Mouse (Mus musculus) liver, embryonic 14.5 days (tissue): ENCODE results near the gene Rnh1. TPM values are rescaled to one million over a fixed set of nuclear protein-coding genes. Genes with fewer than 3 reads are reported as not detected.

Experiments used
- ATAC-seq: fragments of 200-750 bp; cut with Nextera tagmentation; 2 replicates; pipeline ENCODE4 v1.8.0; 2017; ENCODE audit warnings: moderate number of reproducible peaks, mild to moderate bottlenecking, moderate library complexity; ENCODE audit not compliant: insufficient read depth
- DNase-seq, 3 experiments: peaks; one replicate each; pipeline ENCODE4 v3.0.0-alpha.2; 2012 to 2013; ENCODE audit warnings: low read depth in 3 of 3, low spot score in 3 of 3
- H3K27ac ChIP-seq: fragments of 300-500 bp; sonication (generic); 2 replicates; pipeline ENCODE4 v1.5.1; 2014; ENCODE audit warnings: moderate library complexity, mild to moderate bottlenecking, control low read depth, inconsistent platforms
- H3K27me3 ChIP-seq: fragments of 300-500 bp; sonication (generic); 2 replicates; pipeline ENCODE4 v1.6.1; 2014; ENCODE audit warnings: mild to moderate bottlenecking, low read length, moderate library complexity; ENCODE audit not compliant: control insufficient read depth, insufficient read depth
- H3K36me3 ChIP-seq: fragments of 300-500 bp; sonication (generic); replicated peaks from 2 replicates; pipeline ENCODE4 v1.6.1; 2014; ENCODE audit warnings: low read depth; ENCODE audit not compliant: control insufficient read depth, insufficient read depth
- H3K4me1 ChIP-seq, 2 experiments: fragments of 200-500 bp in 1 of 2; fragments of 300-500 bp in 1 of 2; sonication (generic) in 1 of 2; replicated peaks; 2 replicates each; pipeline ENCODE4 v1.6.1; 2012 to 2014; ENCODE audit warnings: antibody characterized with exemption in 1 of 2, inconsistent platforms in 1 of 2, low read length in 1 of 2; ENCODE audit not compliant: control insufficient read depth in 2 of 2, insufficient read depth in 2 of 2
- H3K4me2 ChIP-seq: fragments of 300-500 bp; sonication (generic); 2 replicates; pipeline ENCODE4 v1.6.1; 2014; ENCODE audit warnings: low read depth, mild to moderate bottlenecking, control low read depth, moderate library complexity
- H3K4me3 ChIP-seq, 2 experiments: fragments of 200-500 bp in 1 of 2; fragments of 300-500 bp in 1 of 2; sonication (generic) in 1 of 2; 2 replicates each; pipeline ENCODE4 v1.5.1; 2012 to 2014; ENCODE audit warnings: low read depth in 2 of 2, low read length in 2 of 2, mild to moderate bottlenecking in 2 of 2, control low read depth in 1 of 2, inconsistent platforms in 1 of 2, moderate library complexity in 1 of 2; ENCODE audit not compliant: insufficient read depth in 1 of 2
- H3K9ac ChIP-seq: fragments of 300-500 bp; sonication (generic); replicated peaks from 2 replicates; pipeline ENCODE4 v1.6.1; 2014; ENCODE audit warnings: mild to moderate bottlenecking, control low read depth, moderate library complexity
- H3K9me3 ChIP-seq: fragments of 300-500 bp; sonication (generic); 2 replicates; pipeline ENCODE4 v1.6.1; 2016; ENCODE audit warnings: low read length, mixed read lengths; ENCODE audit not compliant: control insufficient read depth
- CTCF ChIP-seq: IDR thresholded peaks from 2 replicates; pipeline ENCODE4 v1.5.1; 2016; ENCODE audit warnings: antibody characterized with exemption, low read depth, control low read depth
- EP300 ChIP-seq: IDR thresholded peaks from 2 replicates; pipeline ENCODE4 v1.6.1; 2016; ENCODE audit warnings: antibody characterized with exemption, low read depth
- WGBS: fragments of 180-500 bp; shearing (Covaris S2); extraction: QIAGEN DNeasy Blood & Tissue Kit; methylation state at CpG from one replicate; pipeline ENCODE4 v1.1.7; 2014; ENCODE audit not compliant: insufficient replicate concordance; 5-methylcytosine and 5-hydroxymethylcytosine counted together
- polyA plus RNA-seq, 2 experiments: library from polyadenylated mRNA; depleted of rRNA in 1 of 2; stranded (reverse) in 1 of 2; unstranded in 1 of 2; fragments of >200 nt; fragmentation: Nextera tagmentation in 1 of 2; extraction: Ambion mirVana in 1 of 2; gene quantifications; 2 replicates each; pipeline versions ENCODE4 v1.2.1 to v1.2.3; 2012 to 2014

Rnh1 gene
- polyA plus RNA-seq, 2 experiments: 26.5 to 54.6 TPM

- Histone ChIP-seq H3K4me1 (peaks cover 30 to 33% of the 10 kb centered on the region in 2 experiments), H3K36me3 (peaks cover 97% of the 10 kb centered on the region)
- whole genome bisulfite sequencing: 65% methylated on average over 4 of the region's 4 CpGs
Measured at GRCm38 (mm10) chr7:141148639-141149038, 24.0 kb downstream of the Rnh1 start.

GRCm38 (mm10) chr7:141147044-141147443 is 25.6 kb downstream of the Rnh1 start:
- Histone ChIP-seq H3K4me3 (no peak overlapping the region), H3K9ac (peak overlapping the region; percentile 29; the same call in 1 of the 2 replicates), H3K4me1 (peaks cover 38 to 41% of the 10 kb centered on the region in 2 experiments), H3K9me3 (no peaks in the 10 kb centered on the region), H3K36me3 (peaks cover 99% of the 10 kb centered on the region), H3K27me3 (no peaks in the 10 kb centered on the region), H3K27ac (peak overlapping the region; percentile 22), H3K4me2 (peak overlapping the region; percentile 49)
- WGBS: 52% methylated on average over 6 of the region's 6 CpGs
- no peak for TF ChIP-seq CTCF
- TF ChIP-seq EP300: peak; percentile 22; the same call in 1 of the 2 replicates
- DNase-seq (no peak), ATAC-seq (peak; percentile 27; the same call in 1 of the 2 replicates)

More at GRCm38 (mm10) chr7:141148639-141149038, 24.0 kb downstream of the Rnh1 start:
- peak; percentile 26; the same call in 1 of the 2 replicates for TF ChIP-seq CTCF
- TF ChIP-seq EP300: no peak
- Histone ChIP-seq H3K9ac (no peak overlapping the region), H3K4me3 (no peak overlapping the region), H3K9me3 (no peaks in the 10 kb centered on the region), H3K27me3 (no peaks in the 10 kb centered on the region), H3K27ac (no peak overlapping the region), H3K4me2 (no peak overlapping the region)
- no peak for ATAC-seq
- no peak for DNase-seq

- peak overlapping the region; percentile 70 for H3K27ac ChIP-seq
- no peaks in the 10 kb centered on the region for H3K9me3 ChIP-seq
- DNase-seq (peak; percentile 66 to 79 (median 70)), ATAC-seq (peak; percentile 79)
- H3K4me3 ChIP-seq: no peak overlapping the region
- WGBS: 71% methylated on average over 12 of the region's 12 CpGs
- TF ChIP-seq CTCF (no peak), EP300 (no peak; the same call in 1 of the 2 replicates)
- H3K27me3 ChIP-seq: no peaks in the 10 kb centered on the region
- peak overlapping the region; percentile 49 for H3K4me2 ChIP-seq
- H3K9ac ChIP-seq: peak overlapping the region; percentile 45
- peaks cover 40 to 48% of the 10 kb centered on the region in 2 experiments for H3K4me1 ChIP-seq
- H3K36me3 ChIP-seq: peaks cover 99% of the 10 kb centered on the region
Measured at GRCm38 (mm10) chr7:141146043-141146595, 26.5 kb downstream of the Rnh1 start.

- H3K27ac ChIP-seq: peak overlapping the region; percentile 70
- no peaks in the 10 kb centered on the region for H3K9me3 ChIP-seq
- no peaks in the 10 kb centered on the region for H3K27me3 ChIP-seq
- ATAC-seq (no peak), DNase-seq (no peak)
- H3K9ac ChIP-seq: peak overlapping the region; percentile 45
- no peak for TF ChIP-seq CTCF
- TF ChIP-seq EP300: no peak
- no peak overlapping the region for H3K4me3 ChIP-seq
- WGBS: 48% methylated on average over 1 of the region's 1 CpGs
- peaks cover 44 to 53% of the 10 kb centered on the region in 2 experiments for H3K4me1 ChIP-seq
- H3K36me3 ChIP-seq: peaks cover 99% of the 10 kb centered on the region
- peak overlapping the region; percentile 38 for H3K4me2 ChIP-seq
Measured at GRCm38 (mm10) chr7:141145403-141145802, 27.3 kb downstream of the Rnh1 start.

- H3K4me2 ChIP-seq: 0 out of 2 replicates have a peak overlapping the region, but pooled peaks have one; percentile 11
- ATAC-seq: no peak
- no peaks in the 10 kb centered on the region for H3K27me3 ChIP-seq
- no peaks in the 10 kb centered on the region for H3K9me3 ChIP-seq
- peak overlapping the region; percentile 70 for H3K27ac ChIP-seq
- 75% methylated on average over 3 of the region's 3 CpGs for WGBS
- no peak for TF ChIP-seq EP300
- TF ChIP-seq CTCF: no peak
- no peak overlapping the region for H3K4me3 ChIP-seq
- H3K36me3 ChIP-seq: peaks cover 99% of the 10 kb centered on the region
- no peak for DNase-seq
- H3K9ac ChIP-seq: no peak overlapping the region; the same call in 1 of the 2 replicates
- H3K4me1 ChIP-seq: peaks cover 47 to 55% of the 10 kb centered on the region in 2 experiments
Measured at GRCm38 (mm10) chr7:141144650-141145049, 28.0 kb downstream of the Rnh1 start.
